Mouse (Mus musculus) splenic B cell, adult 2 months (primary cell): Measurements from ENCODE around the gene Fam221b.
A peak's percentile ranks its signal among the peaks of the same experiment; 100 is the strongest.

Experiments used
- DNase-seq: peaks from one replicate; pipeline ENCODE4 v3.0.0-alpha.2; 2011; ENCODE audit warnings: low read depth, low spot score
- H3K27me3 ChIP-seq: 2 replicates; pipeline ENCODE4 v1.6.1; 2012; ENCODE audit warnings: mild to moderate bottlenecking, low read length, moderate library complexity, mixed read lengths; ENCODE audit not compliant: control insufficient read depth, poor library complexity, insufficient read depth, severe bottlenecking
- H3K36me3 ChIP-seq: 2 replicates; pipeline ENCODE4 v1.6.1; 2012; ENCODE audit warnings: mild to moderate bottlenecking, low read length, moderate library complexity, mixed read lengths; ENCODE audit not compliant: control insufficient read depth, poor library complexity, insufficient read depth, severe bottlenecking

Gene Fam221b

GRCm38 (mm10) chr4:43640491-43640890, 28.5 kb downstream of the Fam221b start:
- DNase-seq: no peak
- H3K27me3 ChIP-seq: no peaks in the 10 kb centered on the region
- H3K36me3 ChIP-seq: no peaks in the 10 kb centered on the region

GRCm38 (mm10) chr4:43640076-43640475, 28.9 kb downstream of the Fam221b start:
- Histone ChIP-seq H3K36me3 (no peaks in the 10 kb centered on the region), H3K27me3 (no peaks in the 10 kb centered on the region)
- DNase-seq: no peak

DNA sequence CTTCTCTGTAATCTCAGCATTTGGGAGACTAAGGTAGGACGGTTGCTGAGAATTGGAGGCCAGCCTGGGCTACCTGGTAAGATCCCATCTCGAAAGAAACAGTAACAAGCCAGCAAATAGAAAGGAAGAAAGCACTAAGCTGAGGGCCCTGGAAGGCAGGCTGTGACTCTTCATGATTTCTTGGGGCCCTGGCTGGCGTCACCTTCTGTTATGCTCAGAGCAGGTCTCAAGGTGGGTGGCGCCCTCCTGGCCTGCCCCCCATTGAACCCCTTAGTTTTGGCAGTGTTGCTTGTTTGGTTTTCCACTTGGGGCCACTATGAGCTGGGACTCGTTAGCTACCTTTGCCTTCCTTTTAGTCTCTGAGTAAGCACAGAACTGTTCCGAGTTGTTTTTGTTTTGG, 32.2 kb downstream of the Fam221b start:
- Histone ChIP-seq H3K27me3 (no peaks in the 10 kb centered on the region), H3K36me3 (no peaks in the 10 kb centered on the region)
- no peak for DNase-seq

GRCm38 (mm10) chr4:43634621-43635374, 34.1 kb downstream of the Fam221b start:
- Histone ChIP-seq H3K27me3 (no peaks in the 10 kb centered on the region), H3K36me3 (no peaks in the 10 kb centered on the region)
- no peak for DNase-seq

DNA sequence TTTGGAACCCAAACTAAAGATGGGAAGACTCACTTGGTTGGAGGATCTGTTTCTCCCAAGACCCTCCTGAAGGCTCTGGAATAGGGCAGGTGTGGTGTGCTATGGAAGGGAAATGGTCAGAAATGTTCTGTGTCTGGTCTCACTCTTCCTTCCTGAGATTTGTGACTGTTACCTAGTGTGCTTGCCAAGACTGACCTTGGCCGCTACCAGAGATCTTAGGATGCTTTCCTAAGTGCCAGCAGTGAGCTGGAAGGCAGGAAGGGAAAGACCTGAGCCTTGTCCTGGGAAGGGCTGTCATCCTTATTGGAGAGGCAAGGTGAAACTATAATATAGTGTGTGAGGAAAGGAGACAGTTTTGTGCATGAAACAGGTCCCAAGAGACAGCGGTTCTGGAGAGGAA, 35.2 kb downstream of the Fam221b start:
- Histone ChIP-seq H3K27me3 (no peaks in the 10 kb centered on the region), H3K36me3 (no peaks in the 10 kb centered on the region)
- no peak for DNase-seq

DNA sequence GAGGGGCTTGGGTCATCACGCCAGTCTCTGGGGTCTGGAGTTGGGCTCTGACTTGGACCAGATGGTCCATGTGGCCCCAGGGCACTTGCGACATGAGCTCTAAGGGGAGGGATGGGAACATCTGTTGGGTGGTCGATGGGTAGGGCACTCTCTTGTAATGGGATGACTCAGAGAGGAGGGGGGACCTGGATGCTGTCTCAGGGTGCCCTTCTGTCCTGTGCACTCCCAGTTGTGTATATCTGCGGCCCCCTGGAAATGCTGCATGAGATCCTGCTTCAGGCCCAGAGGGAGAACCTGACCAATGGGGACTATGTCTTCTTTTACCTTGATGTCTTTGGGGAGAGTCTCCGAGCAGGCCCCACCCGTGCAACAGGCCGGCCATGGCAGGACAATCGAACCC, 35.6 kb downstream of the Fam221b start:
- no peaks in the 10 kb centered on the region for H3K27me3 ChIP-seq
- DNase-seq: no peak

DNA sequence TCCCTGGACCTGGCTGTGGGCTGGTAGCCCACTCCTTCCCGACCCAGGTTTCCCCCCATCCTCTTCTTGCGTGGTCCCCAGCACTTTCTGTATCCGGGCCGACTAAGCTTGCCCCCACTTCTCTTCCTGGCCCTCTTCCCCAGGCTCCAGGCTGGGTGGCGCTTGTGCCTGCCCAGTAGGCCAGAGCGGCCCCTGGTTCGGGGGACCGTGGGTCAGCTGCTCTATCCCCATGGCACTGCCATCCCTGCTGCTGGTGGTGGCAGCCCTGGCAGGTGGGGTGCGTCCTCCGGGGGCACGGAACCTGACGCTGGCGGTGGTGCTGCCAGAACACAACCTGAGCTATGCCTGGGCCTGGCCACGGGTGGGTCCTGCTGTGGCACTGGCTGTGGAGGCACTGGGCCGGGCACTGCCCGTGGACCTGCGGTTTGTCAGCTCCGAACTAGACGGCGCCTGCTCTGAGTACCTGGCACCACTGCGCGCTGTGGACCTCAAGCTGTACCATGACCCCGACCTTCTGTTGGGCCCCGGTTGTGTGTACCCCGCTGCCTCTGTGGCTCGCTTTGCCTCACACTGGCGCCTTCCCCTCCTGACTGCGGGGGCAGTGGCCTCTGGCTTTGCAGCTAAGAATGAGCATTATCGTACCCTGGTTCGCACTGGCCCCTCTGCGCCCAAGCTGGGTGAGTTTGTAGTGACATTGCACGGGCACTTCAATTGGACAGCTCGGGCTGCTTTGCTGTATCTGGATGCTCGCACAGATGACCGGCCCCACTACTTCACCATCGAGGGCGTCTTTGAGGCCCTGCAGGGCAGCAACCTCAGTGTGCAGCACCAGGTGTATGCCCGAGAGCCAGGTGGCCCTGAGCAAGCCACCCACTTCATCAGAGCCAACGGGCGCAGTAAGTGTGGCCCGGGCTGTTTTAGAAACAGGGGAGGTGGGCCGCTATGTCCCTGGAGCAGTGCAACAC, 36.7 kb downstream of the Fam221b start:
- no peak for DNase-seq
- Histone ChIP-seq H3K27me3 (no peaks in the 10 kb centered on the region), H3K36me3 (no peaks in the 10 kb centered on the region)

More for the DNA sequence above, 35.6 kb downstream of the Fam221b start:
- H3K36me3 ChIP-seq: no peaks in the 10 kb centered on the region

DNA sequence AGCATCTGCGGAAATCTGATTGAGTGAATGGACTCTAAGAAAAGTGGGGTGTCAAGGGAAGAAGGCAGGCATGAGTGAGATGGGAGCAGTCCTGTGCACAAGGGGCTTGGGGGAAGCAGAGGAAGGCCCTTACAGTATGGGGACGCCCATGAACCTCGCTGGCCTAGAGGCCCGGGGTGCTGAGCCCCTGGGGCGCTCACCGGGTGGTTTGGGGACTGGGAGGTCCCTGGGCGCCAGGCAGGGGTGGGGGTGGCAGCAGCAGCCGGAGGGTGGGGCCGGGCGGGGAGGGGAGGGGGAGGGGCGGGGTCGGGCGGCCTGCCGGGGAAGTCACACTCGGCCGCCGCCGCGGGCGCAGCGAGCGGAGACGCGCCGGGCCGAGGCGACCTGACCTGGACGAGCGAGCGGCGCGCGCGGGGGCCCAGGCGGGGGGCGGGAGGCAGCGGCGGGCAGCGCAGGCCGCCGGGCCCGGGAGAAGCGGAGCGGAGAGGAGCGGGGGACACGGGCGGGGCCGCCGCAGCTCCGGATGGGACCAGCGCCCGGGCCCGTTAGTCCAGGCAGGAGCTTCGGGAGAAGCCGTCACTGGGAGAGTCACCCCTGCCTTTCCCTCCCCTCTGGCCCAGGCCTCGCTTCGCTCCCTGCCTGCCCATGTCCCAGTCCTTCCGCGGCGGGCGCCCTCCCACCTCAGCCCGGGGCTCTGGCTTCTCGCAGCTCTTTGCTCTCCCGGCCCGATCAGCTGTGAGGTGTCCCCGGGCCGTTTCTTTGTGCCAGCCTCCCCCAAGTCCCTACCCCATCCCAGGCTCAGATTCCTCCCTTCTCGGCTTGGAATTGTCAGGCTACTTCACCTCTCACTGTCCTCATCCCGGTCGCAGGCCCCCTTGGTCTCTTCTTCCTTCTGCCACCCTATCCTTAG, 37.6 kb downstream of the Fam221b start, which contains the start of gene Npr2:
Gene Npr2 (plus strand): TSS at position 890 of the 910 bp plus-strand sequence.
- Histone ChIP-seq H3K27me3 (no peaks in the 10 kb centered on the region), H3K36me3 (no peaks in the 10 kb centered on the region)
- DNase-seq: no peak

- no peak for DNase-seq
- Histone ChIP-seq H3K27me3 (no peaks in the 10 kb centered on the region), H3K36me3 (no peaks in the 10 kb centered on the region)
These were observed 38.3 kb downstream of the Fam221b start for GRCm38 (mm10) chr4:43630671-43631045.

DNA sequence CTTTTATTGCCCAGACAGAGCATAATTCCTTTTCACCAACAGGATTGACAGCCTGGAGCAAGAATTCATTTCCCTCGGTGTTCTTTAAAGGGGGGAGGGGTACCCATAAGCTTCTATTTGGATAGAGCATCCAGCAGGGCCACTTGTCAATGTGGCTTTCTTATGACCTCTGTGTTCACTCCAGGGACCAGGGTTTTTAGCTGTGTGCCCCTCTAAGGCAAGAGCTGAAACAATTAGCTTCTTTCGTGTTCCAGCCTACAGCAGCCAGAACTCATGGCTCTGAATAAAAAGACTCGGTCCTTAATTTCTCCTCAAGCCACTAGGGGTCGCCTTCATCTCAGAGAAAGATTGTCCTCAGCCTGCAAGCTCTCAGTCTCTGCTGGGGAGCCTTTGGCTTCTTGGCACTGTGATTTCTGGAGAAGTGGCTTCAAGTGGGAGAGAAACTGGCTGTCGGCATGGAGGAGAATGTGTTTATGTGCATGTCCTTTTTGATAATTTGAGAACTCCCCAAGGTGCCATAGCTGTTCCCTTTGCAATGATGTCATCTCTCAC, 38.8 kb downstream of the Fam221b start:
- peak; percentile 83 for DNase-seq
- no peaks in the 10 kb centered on the region for H3K27me3 ChIP-seq
- no peaks in the 10 kb centered on the region for H3K36me3 ChIP-seq

DNA sequence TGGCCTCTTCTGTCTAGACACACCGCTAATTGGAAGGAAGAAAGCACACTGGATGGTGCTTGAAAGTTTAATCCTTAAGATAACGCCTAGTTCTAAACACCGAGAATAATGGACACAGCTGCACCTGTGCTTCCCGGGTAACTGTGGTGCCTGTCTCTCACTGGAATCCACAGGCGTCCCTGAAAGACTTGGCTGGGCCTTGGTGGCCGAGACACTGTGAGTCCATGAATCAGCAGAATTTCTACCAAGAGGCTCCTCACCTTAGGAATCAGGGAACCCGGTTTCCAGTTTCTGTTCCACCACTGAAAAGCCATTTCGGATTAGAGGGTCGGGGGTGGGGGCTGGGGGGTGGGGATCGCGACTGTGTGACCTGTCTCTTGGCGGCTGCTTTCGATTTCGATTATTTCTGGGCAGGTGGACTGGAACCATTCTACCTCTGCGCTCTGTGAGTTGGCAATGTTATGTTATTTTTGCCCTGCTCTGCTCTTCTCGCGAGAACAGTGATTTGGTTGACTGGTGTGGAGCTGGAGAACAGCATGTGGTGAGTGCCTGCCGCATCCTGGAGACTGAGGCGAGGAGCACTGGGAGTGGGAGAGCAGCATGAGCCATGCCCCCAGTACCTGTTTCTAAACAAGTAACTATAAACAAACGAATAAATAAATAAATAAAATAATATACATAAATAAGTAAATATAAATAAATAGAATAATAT, 39.7 kb downstream of the Fam221b start:
- no peaks in the 10 kb centered on the region for H3K36me3 ChIP-seq
- no peak for DNase-seq
- H3K27me3 ChIP-seq: no peaks in the 10 kb centered on the region

DNA sequence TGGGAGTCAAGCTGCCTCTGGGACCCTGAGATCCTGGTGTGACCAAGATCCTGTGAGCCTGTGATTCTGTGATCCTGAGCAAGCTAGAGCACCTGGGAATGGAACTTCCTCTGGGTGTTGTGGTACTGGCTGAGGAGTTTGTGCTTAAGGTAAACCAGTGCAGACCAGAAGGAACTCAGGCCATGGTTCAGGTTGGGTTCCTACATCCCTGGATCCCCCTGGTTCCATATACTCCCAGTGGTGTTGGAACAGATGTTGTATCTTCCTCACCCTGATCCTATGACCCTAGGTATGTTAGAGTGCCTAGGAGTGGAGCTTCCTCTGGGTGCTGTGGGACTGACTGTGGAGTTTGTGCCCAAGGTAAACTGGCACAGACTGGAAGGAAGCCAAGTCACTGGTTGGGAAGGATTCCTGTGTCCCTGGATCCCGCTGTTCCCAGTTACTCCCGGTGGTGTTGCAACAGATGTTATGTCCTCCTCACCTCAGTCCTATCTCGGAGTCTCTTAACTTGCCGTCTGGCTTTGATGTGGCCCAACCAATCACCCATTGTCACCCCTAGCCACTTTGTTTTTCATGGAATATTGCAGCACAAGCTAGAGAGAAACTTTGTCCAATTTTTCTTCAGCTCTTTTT, 48.7 kb downstream of the Fam221b start:
- H3K27me3 ChIP-seq: no peaks in the 10 kb centered on the region
- no peak for DNase-seq
- H3K36me3 ChIP-seq: no peaks in the 10 kb centered on the region

GRCm38 (mm10) chr4:43613060-43613730, 55.8 kb downstream of the Fam221b start:
- Histone ChIP-seq H3K27me3 (no peaks in the 10 kb centered on the region), H3K36me3 (no peaks in the 10 kb centered on the region)
- DNase-seq: no peak
